Mouse (Mus musculus): ENCODE measurements around the gene Rpsa. TPM values are rescaled to one million over a fixed set of nuclear protein-coding genes. Genes with fewer than 3 reads are reported as not detected.
A peak's percentile ranks its signal among the peaks of the same experiment; 100 is the strongest.

Gene Rpsa
- total and polyA plus RNA-seq, 3 experiments, result 4,941 to 17,705 (median 6,009) TPM

DNA sequence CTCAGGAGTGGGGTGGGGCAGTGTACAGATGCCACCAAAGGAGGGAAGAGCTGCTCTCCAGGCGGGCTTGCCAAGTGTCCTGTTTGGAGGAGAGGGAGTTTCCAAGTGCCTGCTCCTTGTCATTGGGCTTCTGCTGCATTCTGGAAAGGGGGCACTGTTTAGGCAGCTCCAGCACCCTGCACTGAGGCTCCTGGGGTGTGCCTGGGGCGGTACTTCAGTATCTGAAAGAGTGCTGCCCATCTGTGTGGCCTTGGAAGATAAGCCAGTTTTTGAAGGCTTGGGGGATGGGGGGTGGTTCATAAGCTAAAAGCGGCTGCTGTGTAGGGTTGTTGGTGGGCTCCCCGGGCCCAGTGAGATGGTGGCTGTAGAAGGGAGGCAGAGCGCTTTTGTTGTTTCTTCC lies 11.9 kb upstream of the Rpsa start:
- no peak for TF ChIP-seq GATA1 (IDR thresholded peaks at IDR 0.05; ENCODE audit: borderline replicate concordance, low read length)
- no peak for TF ChIP-seq CTCF (IDR thresholded peaks at IDR 0.05; ENCODE audit: low read depth, low read length)
- TF ChIP-seq TAL1 (conservative IDR thresholded peaks at IDR 0.05; ENCODE audit: low read depth, low read length), result peak; percentile 82
- TF ChIP-seq POLR2AphosphoS5 (IDR thresholded peaks at IDR 0.05; ENCODE audit: insufficient replicate concordance, low read depth, low read length), result no peak
- no peak for TF ChIP-seq GATA2 (IDR thresholded peaks at IDR 0.05; ENCODE audit: borderline replicate concordance, low read depth, low read length)
- peaks cover 60% of the 10 kb centered on the region for H3K36me3 ChIP-seq (replicated peaks)
- H3K27me3 ChIP-seq (ENCODE audit: insufficient read depth, low read length), result no peaks in the 10 kb centered on the region
- ATAC-seq (ENCODE audit: extremely low read depth, insufficient number of reproducible peaks, low FRiP score, poor library complexity, severe bottlenecking) (peak; percentile 71), DNase-seq (ENCODE audit: low spot score) (peak; percentile 75)
- peaks cover 91% of the 10 kb centered on the region for H3K4me1 ChIP-seq (ENCODE audit: insufficient read depth, low read depth, low read length)
- H3K9me3 ChIP-seq (replicated peaks), result no peaks in the 10 kb centered on the region
- H3K4me3 ChIP-seq (ENCODE audit: low read depth, low read length), result peak overlapping the region; percentile 68; the same call in 1 of the 2 replicates

DNA sequence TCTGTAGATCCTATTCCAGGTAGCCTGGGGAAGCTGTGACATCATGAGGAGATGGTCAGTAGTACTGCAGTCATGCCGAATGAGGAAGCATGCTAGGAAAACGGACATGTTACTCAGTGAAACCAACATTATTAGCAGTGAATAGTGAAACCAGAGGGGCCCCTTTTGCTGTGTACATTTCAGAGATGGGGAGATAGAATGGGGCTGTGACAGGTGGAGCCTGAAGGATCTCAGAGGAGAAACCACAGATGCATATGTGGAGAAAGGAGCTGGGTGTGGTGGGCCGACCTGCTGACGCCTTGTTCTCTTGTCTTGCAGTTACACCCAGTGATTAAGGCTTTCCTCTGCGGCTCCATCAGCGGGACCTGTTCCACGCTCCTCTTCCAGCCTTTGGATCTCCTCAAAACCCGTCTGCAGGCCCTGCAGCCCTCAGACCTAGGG lies 11.3 kb upstream of the Rpsa start:
- ATAC-seq (ENCODE audit: extremely low read depth, insufficient number of reproducible peaks, low FRiP score, poor library complexity, severe bottlenecking) (peak; percentile 51), DNase-seq (ENCODE audit: low spot score) (peak; percentile 72)
- H3K27me3 ChIP-seq (ENCODE audit: insufficient read depth, low read length), result no peaks in the 10 kb centered on the region
- H3K9me3 ChIP-seq (replicated peaks), result no peaks in the 10 kb centered on the region
- TF ChIP-seq TAL1 (conservative IDR thresholded peaks at IDR 0.05; ENCODE audit: low read depth, low read length), result no peak; the same call in 1 of the 2 replicates
- TF ChIP-seq GATA1 (IDR thresholded peaks at IDR 0.05; ENCODE audit: borderline replicate concordance, low read length), result no peak
- TF ChIP-seq GATA2 (IDR thresholded peaks at IDR 0.05; ENCODE audit: borderline replicate concordance, low read depth, low read length), result no peak
- H3K36me3 ChIP-seq (replicated peaks), result peaks cover 66% of the 10 kb centered on the region
- peak overlapping the region; percentile 68; the same call in 1 of the 2 replicates for H3K4me3 ChIP-seq (ENCODE audit: low read depth, low read length)
- H3K4me1 ChIP-seq (ENCODE audit: insufficient read depth, low read depth, low read length), result peaks cover 94% of the 10 kb centered on the region

DNA sequence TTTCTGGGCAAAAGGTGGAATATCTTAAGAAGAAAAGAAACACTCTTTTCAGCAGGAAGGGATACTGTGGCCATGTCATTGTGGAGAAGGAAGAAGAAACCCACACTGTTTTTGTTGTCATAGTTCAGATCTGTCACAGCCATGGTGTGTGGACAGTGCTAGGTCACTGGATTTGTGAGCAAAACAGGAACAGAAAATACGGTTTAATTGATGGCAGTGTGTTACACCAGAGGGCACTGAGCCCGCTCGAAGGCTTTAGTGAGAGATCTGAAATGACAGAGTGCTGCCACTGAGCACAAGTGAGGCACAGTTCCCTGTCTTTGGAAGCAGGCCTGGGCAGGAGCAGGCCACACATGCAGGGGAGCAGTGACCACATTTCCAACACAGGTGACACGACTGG lies 9.3 kb upstream of the Rpsa start:
- peak overlapping the region; percentile 49; the same call in 1 of the 2 replicates for H3K4me3 ChIP-seq (ENCODE audit: low read depth, low read length)
- H3K36me3 ChIP-seq (replicated peaks), result peaks cover 80% of the 10 kb centered on the region
- H3K4me1 ChIP-seq (ENCODE audit: insufficient read depth, low read depth, low read length), result peaks cover 87% of the 10 kb centered on the region
- H3K9me3 ChIP-seq (replicated peaks), result no peaks in the 10 kb centered on the region
- no peak for DNase-seq (ENCODE audit: low spot score)
- no peak for TF ChIP-seq TAL1 (conservative IDR thresholded peaks at IDR 0.05; ENCODE audit: low read depth, low read length)
- TF ChIP-seq GATA2 (IDR thresholded peaks at IDR 0.05; ENCODE audit: borderline replicate concordance, low read depth, low read length), result no peak
- no peak for TF ChIP-seq POLR2AphosphoS5 (IDR thresholded peaks at IDR 0.05; ENCODE audit: insufficient replicate concordance, low read depth, low read length)
- no peak for TF ChIP-seq GATA1 (IDR thresholded peaks at IDR 0.05; ENCODE audit: borderline replicate concordance, low read length)
- no peak for TF ChIP-seq CTCF (IDR thresholded peaks at IDR 0.05; ENCODE audit: low read depth, low read length)
- H3K27me3 ChIP-seq (ENCODE audit: insufficient read depth, low read length), result no peaks in the 10 kb centered on the region
- no peak for ATAC-seq (ENCODE audit: extremely low read depth, insufficient number of reproducible peaks, low FRiP score, poor library complexity, severe bottlenecking)

DNA sequence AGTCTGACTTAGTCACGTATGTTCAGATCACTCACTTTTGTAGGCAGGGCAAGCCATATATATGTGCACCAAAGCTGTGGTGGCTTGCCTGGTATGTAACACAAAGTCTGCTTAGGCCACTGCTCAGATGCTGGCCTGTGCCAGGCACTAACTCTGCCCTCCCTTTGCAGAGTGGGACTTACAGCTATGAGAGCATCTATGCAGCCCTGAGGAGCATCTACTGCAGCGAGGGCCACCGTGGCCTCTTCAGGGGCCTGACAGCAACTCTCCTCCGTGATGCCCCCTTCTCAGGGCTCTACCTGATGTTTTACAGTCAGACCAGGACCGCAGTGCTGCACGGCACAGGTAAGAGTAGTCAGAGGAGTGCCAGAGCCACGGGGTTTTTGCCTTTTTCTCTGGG lies 7.0 kb upstream of the Rpsa start:
- Histone ChIP-seq H3K4me1 (ENCODE audit: insufficient read depth, low read depth, low read length) (peaks cover 73% of the 10 kb centered on the region), H3K36me3 (replicated peaks) (peaks cover 83% of the 10 kb centered on the region), H3K4me3 (ENCODE audit: low read depth, low read length) (no peak overlapping the region; the same call in 1 of the 2 replicates), H3K27me3 (ENCODE audit: insufficient read depth, low read length) (no peaks in the 10 kb centered on the region), H3K9me3 (replicated peaks) (no peaks in the 10 kb centered on the region)
- ATAC-seq (ENCODE audit: extremely low read depth, insufficient number of reproducible peaks, low FRiP score, poor library complexity, severe bottlenecking) (no peak), DNase-seq (ENCODE audit: low spot score) (no peak)
- TF ChIP-seq GATA2 (IDR thresholded peaks at IDR 0.05; ENCODE audit: borderline replicate concordance, low read depth, low read length) (no peak), CTCF (IDR thresholded peaks at IDR 0.05; ENCODE audit: low read depth, low read length) (no peak), TAL1 (conservative IDR thresholded peaks at IDR 0.05; ENCODE audit: low read depth, low read length) (no peak), GATA1 (IDR thresholded peaks at IDR 0.05; ENCODE audit: borderline replicate concordance, low read length) (no peak), POLR2AphosphoS5 (IDR thresholded peaks at IDR 0.05; ENCODE audit: insufficient replicate concordance, low read depth, low read length) (no peak)

DNA sequence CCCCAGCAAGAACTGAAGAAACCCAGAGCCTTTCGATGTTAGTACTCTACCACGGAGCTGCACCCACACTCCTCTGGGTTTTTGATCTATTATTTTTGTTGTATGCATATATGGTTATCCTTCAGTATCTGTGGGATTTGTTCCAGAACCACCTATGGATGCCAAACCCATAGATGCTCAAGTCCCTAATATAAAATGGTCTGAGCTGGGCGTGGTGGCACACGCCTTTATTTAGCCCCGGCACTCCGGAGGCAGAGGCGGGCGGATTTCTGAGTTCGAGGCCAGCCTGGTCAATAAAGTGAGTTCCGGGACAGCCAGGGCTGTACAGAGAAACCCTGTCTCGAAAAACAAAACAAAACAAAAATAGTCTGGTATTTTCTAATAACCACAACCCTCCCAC lies 621 bp upstream of the Rpsa start:
- H3K4me1 ChIP-seq (ENCODE audit: insufficient read depth, low read depth, low read length), result peaks cover 50% of the 10 kb centered on the region
- DNase-seq (ENCODE audit: low spot score), result no peak
- H3K4me3 ChIP-seq (ENCODE audit: low read depth, low read length), result peak overlapping the region; percentile 100
- TF ChIP-seq TAL1 (conservative IDR thresholded peaks at IDR 0.05; ENCODE audit: low read depth, low read length) (no peak), CTCF (IDR thresholded peaks at IDR 0.05; ENCODE audit: low read depth, low read length) (no peak), POLR2AphosphoS5 (IDR thresholded peaks at IDR 0.05; ENCODE audit: insufficient replicate concordance, low read depth, low read length) (no peak), GATA1 (IDR thresholded peaks at IDR 0.05; ENCODE audit: borderline replicate concordance, low read length) (no peak), GATA2 (IDR thresholded peaks at IDR 0.05; ENCODE audit: borderline replicate concordance, low read depth, low read length) (no peak)
- H3K36me3 ChIP-seq (replicated peaks), result peaks cover 76% of the 10 kb centered on the region
- ATAC-seq (ENCODE audit: extremely low read depth, insufficient number of reproducible peaks, low FRiP score, poor library complexity, severe bottlenecking), result no peak
- H3K27me3 ChIP-seq (ENCODE audit: insufficient read depth, low read length), result no peaks in the 10 kb centered on the region
- no peaks in the 10 kb centered on the region for H3K9me3 ChIP-seq (replicated peaks)

DNA sequence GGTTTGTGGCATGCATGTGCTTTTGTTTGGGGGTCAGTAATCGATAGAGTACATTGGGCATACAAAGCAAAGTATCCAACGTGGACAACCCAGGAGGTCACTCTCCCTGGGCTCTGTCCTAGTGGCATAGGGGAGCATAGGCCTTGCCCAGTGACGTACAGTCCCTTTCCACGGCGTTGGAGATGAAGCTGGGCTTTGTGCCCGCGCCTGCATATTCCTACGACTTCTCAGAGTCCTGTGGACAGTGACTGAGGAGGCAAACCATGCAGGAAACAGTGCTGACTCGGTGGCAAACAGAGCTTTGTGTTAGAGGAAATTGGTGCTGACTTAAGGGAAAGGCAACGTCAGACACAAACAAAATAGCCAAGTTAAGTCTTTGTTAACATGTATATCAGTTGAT lies 1.8 kb downstream of the Rpsa start:
- Histone ChIP-seq H3K4me3 (ENCODE audit: low read depth, low read length) (peak overlapping the region; percentile 100), H3K27me3 (ENCODE audit: insufficient read depth, low read length) (no peaks in the 10 kb centered on the region), H3K9me3 (replicated peaks) (no peaks in the 10 kb centered on the region), H3K4me1 (ENCODE audit: insufficient read depth, low read depth, low read length) (peaks cover 53% of the 10 kb centered on the region), H3K36me3 (replicated peaks) (peaks cover 71% of the 10 kb centered on the region)
- ATAC-seq (ENCODE audit: extremely low read depth, insufficient number of reproducible peaks, low FRiP score, poor library complexity, severe bottlenecking) (no peak), DNase-seq (ENCODE audit: low spot score) (no peak)
- TF ChIP-seq POLR2AphosphoS5 (IDR thresholded peaks at IDR 0.05; ENCODE audit: insufficient replicate concordance, low read depth, low read length), result peak; percentile 85; the same call in 1 of the 2 replicates
- no peak for TF ChIP-seq TAL1 (conservative IDR thresholded peaks at IDR 0.05; ENCODE audit: low read depth, low read length)
- no peak for TF ChIP-seq GATA1 (IDR thresholded peaks at IDR 0.05; ENCODE audit: borderline replicate concordance, low read length)
